In genomic region chr14:103471074-103471778, GRCm38 (mm10) we compare ENCODE assay signal across 13 mouse cellular contexts. TPM values are rescaled to one million over a fixed set of nuclear protein-coding genes. Genes with fewer than 3 reads are reported as not detected.
DNase-seq lines count a peak whose midpoint lies in the region; ATAC-seq lines count a peak whose summit lies in the region.
"Had no signal": no experiment of that assay in that cellular context is flagged by ENCODE, and none has a peak within 500 bp of the region (broad histone marks: within the 10 kb centered on the region; RNA-seq: fewer than 3 reads in every experiment).

No protein-coding gene starts in this region.

- H3K9ac ChIP-seq in midbrain, embryonic 11.5 days (ENCODE audit: low read length) = no peak overlapping the region
- H3K9ac ChIP-seq in heart, embryonic 15.5 days = no peak overlapping the region

- no peak for ATAC-seq in midbrain, embryonic 11.5 days (ENCODE audit: low FRiP score)
- no peak; the same call in 1 of the 2 replicates for ATAC-seq in heart, embryonic 15.5 days (replicated peaks; ENCODE audit: insufficient number of reproducible peaks, insufficient read depth, low FRiP score, low read depth)
- ATAC-seq: intestine, postnatal 0 days had no signal

- H3K4me1 ChIP-seq in midbrain, embryonic 11.5 days (ENCODE audit: control insufficient read depth, insufficient read depth, low read length) = 0 out of 2 replicates have a peak, but pooled peaks cover 3% of the 10 kb centered on the region
- H3K4me1 ChIP-seq in midbrain, embryonic 10.5 days = peaks cover 14% of the 10 kb centered on the region
- H3K4me1 ChIP-seq in heart, embryonic 15.5 days (replicated peaks) = peaks cover 19% of the 10 kb centered on the region

- H3K36me3 ChIP-seq in midbrain, embryonic 11.5 days (ENCODE audit: control insufficient read depth, insufficient read depth, low read length) = no peaks in the 10 kb centered on the region
- no peaks in the 10 kb centered on the region for H3K36me3 ChIP-seq in midbrain, embryonic 10.5 days
- no peaks in the 10 kb centered on the region for H3K36me3 ChIP-seq in heart, embryonic 15.5 days
- H3K36me3 ChIP-seq: embryonic facial prominence, embryonic 10.5 days; forebrain, embryonic 10.5 days had no signal

- 72% methylated on average over 3 of the region's 3 CpGs for WGBS in midbrain, embryonic 11.5 days
- WGBS in midbrain, embryonic 10.5 days = 61% methylated on average over 3 of the region's 3 CpGs
- WGBS in heart, embryonic 15.5 days = 26% methylated on average over 3 of the region's 3 CpGs

- H3K9me3 ChIP-seq in midbrain, embryonic 11.5 days (ENCODE audit: control insufficient read depth, low read length) = no peaks in the 10 kb centered on the region
- H3K9me3 ChIP-seq in midbrain, embryonic 10.5 days (replicated peaks) = no peaks in the 10 kb centered on the region
- H3K9me3 ChIP-seq in heart, embryonic 15.5 days (replicated peaks) = no peaks in the 10 kb centered on the region
- H3K9me3 ChIP-seq: embryonic facial prominence, embryonic 10.5 days; forebrain, embryonic 10.5 days had no signal

- DNase-seq in heart, adult 8-10 months (ENCODE audit: low spot score) = peak; percentile 18
- no peak for DNase-seq in heart, postnatal 10 days
- DNase-seq in midbrain, embryonic 11.5 days (ENCODE audit: low spot score, missing footprints) = peak; percentile 59
- DNase-seq in midbrain, embryonic 10.5 days (ENCODE audit: low spot score) = no peak
- peak; percentile 9 for DNase-seq in MN1 (ENCODE audit: low spot score)
- DNase-seq in frontal cortex, postnatal 10 days (ENCODE audit: low spot score in 2 of 2) = no peak
- DNase-seq: gastrocnemius, postnatal 10 days; lung, postnatal 36 days had no signal

- intact Hi-C loops in heart, postnatal 10 days (cut with DNase I) = loop anchor here (2.0 kb wide), 1 partner anchor 458 kb away; no protein-coding TSS in a partner anchor

- no peak overlapping the region for H3K4me3 ChIP-seq in midbrain, embryonic 11.5 days (ENCODE audit: low read depth, low read length)
- no peak overlapping the region for H3K4me3 ChIP-seq in midbrain, embryonic 10.5 days
- H3K4me3 ChIP-seq in heart, embryonic 15.5 days = no peak overlapping the region
- H3K4me3 ChIP-seq: embryonic facial prominence, embryonic 10.5 days; forebrain, embryonic 10.5 days had no signal

- no peak overlapping the region for H3K27ac ChIP-seq in midbrain, embryonic 11.5 days (ENCODE audit: low read depth, low read length)
- no peak overlapping the region for H3K27ac ChIP-seq in midbrain, embryonic 10.5 days (replicated peaks)
- peak overlapping the region; percentile 34; the same call in 1 of the 2 replicates for H3K27ac ChIP-seq in heart, embryonic 15.5 days
- H3K27ac ChIP-seq: embryonic facial prominence, embryonic 10.5 days; forebrain, embryonic 10.5 days had no signal

- H3K4me2 ChIP-seq in midbrain, embryonic 11.5 days = no peak overlapping the region
- 0 out of 2 replicates have a peak overlapping the region, but pooled peaks have one; percentile 30 for H3K4me2 ChIP-seq in heart, embryonic 15.5 days
- H3K4me2 ChIP-seq: liver, embryonic 11.5 days had no signal

- no peaks in the 10 kb centered on the region for H3K27me3 ChIP-seq in midbrain, embryonic 11.5 days (ENCODE audit: control insufficient read depth, insufficient read depth, low read length)
- H3K27me3 ChIP-seq in midbrain, embryonic 10.5 days (ENCODE audit: low read depth, poor library complexity, severe bottlenecking) = no peaks in the 10 kb centered on the region
- no peaks in the 10 kb centered on the region for H3K27me3 ChIP-seq in heart, embryonic 15.5 days

RNA-seq across cellular contexts. Expression of gene Scel, which starts 41.9 kb away (rescaled TPM):
- under 1 TPM; 0.11 to 0.84 (median 0.48) TPM for total RNA-seq in heart, adult 8-10 months (2022)
- total RNA-seq in heart, postnatal 10 days (2021) = under 1 TPM; 0.17 TPM
- 0.11 and 0.33 TPM in 2 replicates for polyA plus RNA-seq in midbrain, embryonic 11.5 days (2014; fragmentation: Nextera tagmentation; extraction: Ambion mirVana)
- polyA plus RNA-seq in midbrain, embryonic 10.5 days (2016; fragmentation: Nextera tagmentation; extraction: Ambion mirVana) = 0.22 and 0.38 TPM in 2 replicates
- polyA plus RNA-seq in heart, embryonic 15.5 days (2015; fragmentation: Nextera tagmentation; extraction: Ambion mirVana) = 0.29 and 0.34 TPM in 2 replicates

Comparison
In these comparisons a context has a peak if more than half of its experiments do, and no peak if none do; other contexts are left out.
1. DNase-seq: peak in heart, adult 8-10 months (single experiment), midbrain, embryonic 11.5 days (single experiment) and MN1 (single experiment); none in heart, postnatal 10 days (0 of 2), midbrain, embryonic 10.5 days (single experiment) and frontal cortex, postnatal 10 days (0 of 2).